Mouse (Mus musculus): ENCODE data around the gene Dio3. TPM values are rescaled to one million over a fixed set of nuclear protein-coding genes. Genes with fewer than 3 reads are reported as not detected.

Gene Dio3
- polyA plus RNA-seq (2012): not detected in 2 replicates

GRCm38 (mm10) chr12:110278853-110279252, at the start of gene Dio3:
Gene Dio3 (plus strand): TSS chr12:110279068.
- no peak for TF ChIP-seq GATA1 (IDR thresholded peaks at IDR 0.05; ENCODE audit: low read length)

GRCm38 (mm10) chr12:110230296-110230695, 48.6 kb upstream of the Dio3 start:
- TF ChIP-seq GATA1 (IDR thresholded peaks at IDR 0.05; ENCODE audit: low read length): no peak

- no peak for TF ChIP-seq GATA1 (IDR thresholded peaks at IDR 0.05; ENCODE audit: low read length)
These were observed 48.1 kb upstream of the Dio3 start for GRCm38 (mm10) chr12:110230767-110231166.

GRCm38 (mm10) chr12:110231709-110232600, 46.9 kb upstream of the Dio3 start:
- no peak for TF ChIP-seq GATA1 (IDR thresholded peaks at IDR 0.05; ENCODE audit: low read length)

- no peak for TF ChIP-seq GATA1 (IDR thresholded peaks at IDR 0.05; ENCODE audit: low read length)
These were observed 43.0 kb upstream of the Dio3 start for GRCm38 (mm10) chr12:110235908-110236307.

GRCm38 (mm10) chr12:110237046-110237445, 41.8 kb upstream of the Dio3 start:
- TF ChIP-seq GATA1 (IDR thresholded peaks at IDR 0.05; ENCODE audit: low read length): no peak

- TF ChIP-seq GATA1 (IDR thresholded peaks at IDR 0.05; ENCODE audit: low read length): no peak
These were observed 39.5 kb upstream of the Dio3 start for GRCm38 (mm10) chr12:110239358-110239757.

GRCm38 (mm10) chr12:110244581-110244980, 34.3 kb upstream of the Dio3 start:
- no peak for TF ChIP-seq GATA1 (IDR thresholded peaks at IDR 0.05; ENCODE audit: low read length)

GRCm38 (mm10) chr12:110245461-110245860, 33.4 kb upstream of the Dio3 start:
- no peak for TF ChIP-seq GATA1 (IDR thresholded peaks at IDR 0.05; ENCODE audit: low read length)

- no peak for TF ChIP-seq GATA1 (IDR thresholded peaks at IDR 0.05; ENCODE audit: low read length)
These were observed 26.7 kb upstream of the Dio3 start for GRCm38 (mm10) chr12:110252163-110252575.

GRCm38 (mm10) chr12:110255731-110256130, 23.1 kb upstream of the Dio3 start:
- no peak for TF ChIP-seq GATA1 (IDR thresholded peaks at IDR 0.05; ENCODE audit: low read length)

- no peak for TF ChIP-seq GATA1 (IDR thresholded peaks at IDR 0.05; ENCODE audit: low read length)
These were observed 22.2 kb upstream of the Dio3 start for GRCm38 (mm10) chr12:110256478-110257220.

GRCm38 (mm10) chr12:110268226-110268625, 10.6 kb upstream of the Dio3 start:
- TF ChIP-seq GATA1 (IDR thresholded peaks at IDR 0.05; ENCODE audit: low read length): no peak

GRCm38 (mm10) chr12:110269686-110270085, 9.2 kb upstream of the Dio3 start:
- TF ChIP-seq GATA1 (IDR thresholded peaks at IDR 0.05; ENCODE audit: low read length): no peak

- TF ChIP-seq GATA1 (IDR thresholded peaks at IDR 0.05; ENCODE audit: low read length): no peak
These were observed 2.8 kb upstream of the Dio3 start for GRCm38 (mm10) chr12:110276034-110276433.

- no peak for TF ChIP-seq GATA1 (IDR thresholded peaks at IDR 0.05; ENCODE audit: low read length)
These were observed 1.5 kb upstream of the Dio3 start for GRCm38 (mm10) chr12:110277259-110277964.
